Comparison of ENCODE assay signal across 18 mouse cellular contexts in the genomic region with DNA sequence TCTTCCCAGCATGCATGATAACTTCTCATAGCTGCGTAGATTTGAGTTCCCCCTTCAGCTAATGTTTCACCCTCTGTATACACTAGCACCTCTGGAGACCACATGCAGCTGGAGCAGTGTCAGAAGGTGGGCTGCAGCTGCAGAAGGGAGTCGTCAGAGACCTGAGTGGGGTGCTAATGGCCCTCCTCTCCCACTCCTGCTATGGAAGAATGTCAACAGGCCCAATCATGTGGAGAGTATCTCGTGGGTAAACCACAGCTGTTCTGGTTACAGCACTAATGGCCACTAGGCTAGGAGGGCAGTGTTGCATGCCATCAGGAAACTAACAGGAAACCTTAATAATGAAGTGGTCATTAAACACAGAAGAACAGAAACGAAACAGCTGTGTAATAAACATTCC.
DNase-seq lines count a peak whose midpoint lies in the region; ATAC-seq and TF ChIP-seq lines count a peak whose summit lies in the region.
"Had no signal": no experiment of that assay in that cellular context is flagged by ENCODE, and none has a peak within 500 bp of the region (broad histone marks: within the 10 kb centered on the region; RNA-seq: fewer than 3 reads in every experiment).

No protein-coding gene starts in this region.

- H3K9ac ChIP-seq in kidney, embryonic 16.5 days (replicated peaks; ENCODE audit: low read length) = no peak overlapping the region
- no peak overlapping the region for H3K9ac ChIP-seq in midbrain, postnatal 0 days (replicated peaks; ENCODE audit: low read length, poor library complexity, severe bottlenecking)
- H3K9ac ChIP-seq in midbrain, embryonic 15.5 days = no peak overlapping the region
- no peak overlapping the region for H3K9ac ChIP-seq in limb, embryonic 12.5 days (replicated peaks)
- H3K9ac ChIP-seq in stomach, embryonic 16.5 days (ENCODE audit: low read length) = no peak overlapping the region
- H3K9ac ChIP-seq: liver, embryonic 12.5 days had no signal

- ATAC-seq in kidney, embryonic 16.5 days (ENCODE audit: low FRiP score, low TSS enrichment) = peak; percentile 89
- ATAC-seq in midbrain, postnatal 0 days (ENCODE audit: low FRiP score) = 0 out of 2 replicates have a peak, but pooled peaks have one; percentile 20
- no peak for ATAC-seq in midbrain, embryonic 15.5 days (replicated peaks)
- ATAC-seq in limb, embryonic 12.5 days (ENCODE audit: insufficient number of reproducible peaks, insufficient read depth, low FRiP score, low TSS enrichment, low read depth) = peak; percentile 86
- ATAC-seq in stomach, embryonic 16.5 days (ENCODE audit: insufficient read depth, low FRiP score) = 0 out of 2 replicates have a peak, but pooled peaks have one; percentile 50
- ATAC-seq: hindbrain, embryonic 16.5 days; intestine, postnatal 0 days; liver, embryonic 12.5 days; midbrain, embryonic 16.5 days had no signal

- TF ChIP-seq CTCF in midbrain, postnatal 0 days (IDR thresholded peaks at IDR 0.05) = no peak

- no peaks in the 10 kb centered on the region for H3K27me3 ChIP-seq in kidney, embryonic 16.5 days (ENCODE audit: insufficient read depth, low read length)
- no peaks in the 10 kb centered on the region for H3K27me3 ChIP-seq in midbrain, postnatal 0 days (ENCODE audit: insufficient read depth, low read length)
- no peaks in the 10 kb centered on the region for H3K27me3 ChIP-seq in midbrain, embryonic 15.5 days (replicated peaks)
- H3K27me3 ChIP-seq in limb, embryonic 12.5 days = peaks cover 2% of the 10 kb centered on the region; the same call in 1 of the 2 replicates
- H3K27me3 ChIP-seq in stomach, embryonic 16.5 days (ENCODE audit: control insufficient read depth, insufficient read depth, low read length) = no peaks in the 10 kb centered on the region
- H3K27me3 ChIP-seq: liver, embryonic 12.5 days; megakaryocyte, embryonic 14.5 days had no signal

- peaks cover 10% of the 10 kb centered on the region for H3K4me1 ChIP-seq in kidney, embryonic 16.5 days (ENCODE audit: insufficient read depth, low read length)
- no peaks in the 10 kb centered on the region for H3K4me1 ChIP-seq in midbrain, postnatal 0 days (ENCODE audit: insufficient read depth, low read length)
- no peaks in the 10 kb centered on the region for H3K4me1 ChIP-seq in midbrain, embryonic 15.5 days
- peaks cover 4% of the 10 kb centered on the region; the same call in 1 of the 2 replicates for H3K4me1 ChIP-seq in limb, embryonic 12.5 days (replicated peaks)
- H3K4me1 ChIP-seq in stomach, embryonic 16.5 days (ENCODE audit: control insufficient read depth, insufficient read depth, low read length) = no peaks in the 10 kb centered on the region
- H3K4me1 ChIP-seq: liver, embryonic 12.5 days; megakaryocyte, embryonic 14.5 days had no signal

- no peak overlapping the region for H3K4me3 ChIP-seq in kidney, embryonic 16.5 days (ENCODE audit: low read length)
- H3K4me3 ChIP-seq in midbrain, postnatal 0 days (ENCODE audit: low read depth, low read length) = no peak overlapping the region
- no peak overlapping the region for H3K4me3 ChIP-seq in midbrain, embryonic 15.5 days
- no peak overlapping the region for H3K4me3 ChIP-seq in limb, embryonic 12.5 days (replicated peaks)
- no peak overlapping the region for H3K4me3 ChIP-seq in stomach, embryonic 16.5 days (replicated peaks; ENCODE audit: low read length)
- H3K4me3 ChIP-seq: liver, embryonic 12.5 days; megakaryocyte, embryonic 14.5 days had no signal

- H3K9me3 ChIP-seq in kidney, embryonic 16.5 days (ENCODE audit: low read length) = no peaks in the 10 kb centered on the region
- H3K9me3 ChIP-seq in midbrain, postnatal 0 days (ENCODE audit: low read length) = no peaks in the 10 kb centered on the region
- no peaks in the 10 kb centered on the region for H3K9me3 ChIP-seq in midbrain, embryonic 15.5 days
- H3K9me3 ChIP-seq in limb, embryonic 12.5 days = no peaks in the 10 kb centered on the region
- H3K9me3 ChIP-seq in stomach, embryonic 16.5 days (replicated peaks; ENCODE audit: control insufficient read depth, low read length) = no peaks in the 10 kb centered on the region
- H3K9me3 ChIP-seq: liver, embryonic 12.5 days had no signal

- 7% methylated on average over 4 of the region's 4 CpGs for WGBS in kidney, embryonic 16.5 days
- WGBS in midbrain, postnatal 0 days = 73% methylated on average over 4 of the region's 4 CpGs
- 64% methylated on average over 4 of the region's 4 CpGs for WGBS in midbrain, embryonic 15.5 days
- 16% methylated on average over 4 of the region's 4 CpGs for WGBS in limb, embryonic 12.5 days
- WGBS in stomach, embryonic 16.5 days = 30% methylated on average over 4 of the region's 4 CpGs

- H3K4me2 ChIP-seq in kidney, embryonic 16.5 days (replicated peaks; ENCODE audit: low read depth, low read length) = no peak overlapping the region
- H3K4me2 ChIP-seq in midbrain, postnatal 0 days (ENCODE audit: low read depth, low read length, poor library complexity, severe bottlenecking) = no peak overlapping the region
- no peak overlapping the region for H3K4me2 ChIP-seq in midbrain, embryonic 15.5 days
- H3K4me2 ChIP-seq in limb, embryonic 12.5 days = no peak overlapping the region
- H3K4me2 ChIP-seq in stomach, embryonic 16.5 days (ENCODE audit: low read depth, low read length) = no peak overlapping the region
- H3K4me2 ChIP-seq: heart, embryonic 11.5 days; liver, embryonic 12.5 days had no signal

- no peaks in the 10 kb centered on the region for H3K36me3 ChIP-seq in kidney, embryonic 16.5 days (ENCODE audit: insufficient read depth, low read length)
- H3K36me3 ChIP-seq in midbrain, postnatal 0 days (ENCODE audit: insufficient read depth, low read length) = no peaks in the 10 kb centered on the region
- no peaks in the 10 kb centered on the region for H3K36me3 ChIP-seq in midbrain, embryonic 15.5 days (replicated peaks)
- H3K36me3 ChIP-seq in limb, embryonic 12.5 days = no peaks in the 10 kb centered on the region
- no peaks in the 10 kb centered on the region for H3K36me3 ChIP-seq in stomach, embryonic 16.5 days (ENCODE audit: control insufficient read depth, insufficient read depth, low read length)
- H3K36me3 ChIP-seq: liver, embryonic 12.5 days had no signal

- no peak for DNase-seq in kidney, postnatal 36 days
- DNase-seq in midbrain, postnatal 0 days (ENCODE audit: low spot score) = no peak
- DNase-seq in left cerebral cortex, adult 18-20 months (ENCODE audit: low spot score in 2 of 2) = no peak
- DNase-seq: adrenal gland, postnatal 25 days; cerebellum, adult 2 months; gastrocnemius, postnatal 25 days; right cerebral cortex, adult 18-20 months; thymus, adult 2 months had no signal

- peak overlapping the region; percentile 43; the same call in 1 of the 2 replicates for H3K27ac ChIP-seq in kidney, embryonic 16.5 days (ENCODE audit: low read length)
- no peak overlapping the region for H3K27ac ChIP-seq in midbrain, postnatal 0 days (ENCODE audit: low read depth, low read length)
- H3K27ac ChIP-seq in midbrain, embryonic 15.5 days = no peak overlapping the region
- H3K27ac ChIP-seq in limb, embryonic 12.5 days = peak overlapping the region; percentile 13; the same call in 1 of the 2 replicates
- no peak overlapping the region for H3K27ac ChIP-seq in stomach, embryonic 16.5 days (ENCODE audit: low read length)
- H3K27ac ChIP-seq: liver, embryonic 12.5 days had no signal

Comparison
In these comparisons a context has a peak if more than half of its experiments do, and no peak if none do; other contexts are left out.
1. H3K27ac ChIP-seq: peak in kidney, embryonic 16.5 days (single experiment) and limb, embryonic 12.5 days (single experiment); none in midbrain, postnatal 0 days (single experiment), midbrain, embryonic 15.5 days (single experiment) and stomach, embryonic 16.5 days (single experiment).